Mouse (Mus musculus) A20 (cell line): ENCODE measurements around the gene Ccdc30.

Experiments used
- DNase-seq: peaks from one replicate; pipeline ENCODE4 v3.0.0-alpha.2; 2011; ENCODE audit warnings: low read depth, low spot score

The Ccdc30 gene

DNA sequence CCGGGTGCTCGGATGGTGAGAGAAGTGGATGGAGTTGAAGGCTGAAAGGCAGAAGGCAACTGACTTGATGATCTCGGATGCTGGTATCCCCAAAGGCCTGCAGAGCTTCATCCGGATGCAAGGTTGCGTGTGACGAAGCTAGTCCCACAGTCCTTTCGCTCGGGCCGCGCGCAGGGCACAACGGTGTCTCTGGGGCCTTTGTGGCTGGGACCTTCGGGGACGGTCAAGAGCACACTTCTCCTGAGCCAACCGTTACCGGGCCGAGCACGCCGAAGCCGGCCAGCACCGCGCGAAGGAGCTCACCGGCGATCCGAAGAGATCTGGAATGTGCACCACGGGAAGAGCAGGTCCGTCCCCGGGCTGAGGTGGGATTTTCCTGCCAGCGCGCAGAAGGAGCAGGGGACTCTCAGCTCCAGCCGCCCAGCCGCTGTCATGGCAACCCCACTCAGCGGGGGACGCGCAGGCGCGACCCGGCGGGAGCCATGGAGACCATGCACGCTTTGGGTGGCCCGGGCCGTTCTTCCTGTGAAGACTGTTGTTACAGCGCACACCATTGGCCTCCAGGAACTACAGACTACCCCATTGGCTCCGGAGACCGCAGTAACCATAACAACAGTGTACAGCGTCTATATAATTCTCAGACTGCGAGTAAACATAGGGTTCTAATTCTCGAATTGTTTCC is at the start of gene Ccdc30:
Ccdc30 (minus strand) TSS at position 450 of the 682 bp plus-strand sequence.
- DNase-seq, result peak; percentile 86

DNA sequence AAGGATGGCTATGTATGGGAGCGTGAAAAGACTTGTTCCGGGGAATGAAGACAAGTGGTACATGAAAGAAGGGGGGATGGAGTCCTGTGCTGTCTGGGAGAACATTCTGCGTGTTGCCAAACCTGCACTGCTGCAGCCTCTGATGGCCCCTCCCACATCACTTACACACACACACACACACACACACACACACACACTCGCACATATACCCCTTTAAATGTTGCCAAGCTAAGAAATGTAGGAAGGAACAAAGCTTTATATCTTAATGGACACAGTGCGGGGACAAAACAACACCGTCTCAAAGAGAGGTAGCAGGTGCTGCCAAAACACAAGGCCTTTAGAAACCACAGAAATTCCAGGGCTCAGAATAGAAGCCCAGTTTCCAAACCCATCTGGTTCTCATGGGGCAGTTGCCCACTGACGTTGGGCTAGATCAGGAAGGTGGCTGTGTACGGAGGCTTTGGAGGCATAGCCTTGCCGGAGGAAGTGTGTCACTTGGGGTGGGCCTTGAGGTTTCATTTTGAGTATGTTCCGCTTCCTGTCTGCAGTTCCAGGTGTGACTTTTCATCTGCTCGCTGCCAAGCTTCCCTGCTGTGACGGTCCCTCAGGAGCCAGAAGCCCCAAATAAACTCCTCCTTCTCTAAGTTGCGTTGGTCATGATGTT is 48.6 kb upstream of the Ccdc30 start:
- DNase-seq, result peak; percentile 90

DNA sequence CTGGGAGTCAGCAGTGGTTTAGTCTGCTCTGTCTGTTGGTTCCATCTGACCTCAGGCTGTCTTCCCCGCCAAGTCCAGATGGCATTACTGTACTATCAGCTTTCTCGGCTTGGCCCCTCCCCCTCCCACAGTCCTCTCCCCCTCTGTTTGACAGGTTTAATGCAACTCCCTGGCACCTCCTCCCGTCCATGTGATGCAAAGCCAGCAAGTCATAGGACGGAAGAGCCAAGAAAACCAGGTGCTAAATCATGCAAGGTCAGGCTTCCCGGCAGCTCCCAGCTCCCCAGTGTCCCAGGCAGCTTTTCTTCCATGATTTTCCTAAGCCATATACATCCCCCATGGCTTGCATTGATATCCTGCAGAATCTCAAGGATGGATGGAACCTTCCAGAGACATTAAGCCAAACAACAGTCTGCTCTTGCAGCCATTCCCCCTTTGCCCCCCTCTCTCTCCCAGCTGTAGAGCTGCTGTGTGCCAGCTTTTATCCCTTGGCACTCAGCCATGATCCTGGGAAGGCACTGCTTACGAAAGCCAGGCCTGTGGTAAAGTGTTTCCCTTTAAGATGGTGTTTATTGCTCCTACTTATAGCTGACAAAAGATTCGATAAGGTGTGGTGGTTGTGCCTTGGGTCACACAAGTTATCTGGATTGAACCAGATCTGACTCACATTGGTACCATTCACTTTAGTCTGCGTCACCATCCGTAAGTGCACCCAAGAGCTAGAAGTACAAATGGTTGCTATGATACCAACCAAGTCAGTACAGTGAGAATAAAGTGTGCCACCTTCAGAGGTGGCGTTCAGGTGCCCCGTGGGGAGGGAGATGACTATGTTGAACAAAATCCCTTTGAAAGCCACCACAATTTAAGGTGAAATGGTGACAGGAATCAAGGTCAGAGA is 47.8 kb upstream of the Ccdc30 start:
- DNase-seq, result no peak

DNA sequence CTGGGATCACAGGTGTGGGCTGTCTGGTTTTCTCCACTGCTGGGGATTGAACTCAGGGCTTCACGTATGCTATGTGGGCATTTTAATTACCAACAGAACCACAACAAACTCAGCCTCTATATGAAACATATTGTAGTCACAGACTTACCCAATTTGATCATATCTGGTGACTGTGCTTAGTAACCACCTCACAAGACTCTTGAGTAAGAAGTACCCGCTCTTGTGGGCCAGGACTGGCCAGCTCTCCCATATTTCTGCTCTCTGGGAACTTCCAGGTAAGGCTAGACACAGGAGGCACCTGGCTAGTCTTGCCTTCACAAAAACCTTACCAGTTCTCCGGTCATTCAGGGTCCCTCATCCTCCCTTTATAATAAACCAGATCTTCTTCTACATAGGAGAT is 47.1 kb upstream of the Ccdc30 start:
- no peak for DNase-seq

DNA sequence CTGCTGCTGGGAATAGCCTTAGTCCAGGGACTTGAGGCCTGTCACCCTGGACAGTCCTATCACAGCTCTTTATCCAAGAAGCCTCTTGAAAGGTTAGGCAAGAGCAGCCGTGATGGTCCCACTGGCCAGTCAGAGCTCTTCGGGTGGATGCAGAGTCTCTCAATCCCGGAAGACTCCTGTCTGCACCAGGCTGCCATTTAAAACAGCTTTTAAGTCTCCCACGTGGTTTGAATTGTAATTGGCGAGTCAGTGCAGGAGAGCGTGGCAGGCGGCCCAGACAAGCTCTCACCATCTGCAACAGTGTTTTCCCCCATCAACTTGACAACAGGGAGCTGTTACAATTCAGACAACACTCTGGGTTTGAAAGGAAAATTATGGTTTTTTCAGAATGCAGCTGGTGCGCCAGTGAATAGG is 45.4 kb upstream of the Ccdc30 start:
- DNase-seq, result no peak

DNA sequence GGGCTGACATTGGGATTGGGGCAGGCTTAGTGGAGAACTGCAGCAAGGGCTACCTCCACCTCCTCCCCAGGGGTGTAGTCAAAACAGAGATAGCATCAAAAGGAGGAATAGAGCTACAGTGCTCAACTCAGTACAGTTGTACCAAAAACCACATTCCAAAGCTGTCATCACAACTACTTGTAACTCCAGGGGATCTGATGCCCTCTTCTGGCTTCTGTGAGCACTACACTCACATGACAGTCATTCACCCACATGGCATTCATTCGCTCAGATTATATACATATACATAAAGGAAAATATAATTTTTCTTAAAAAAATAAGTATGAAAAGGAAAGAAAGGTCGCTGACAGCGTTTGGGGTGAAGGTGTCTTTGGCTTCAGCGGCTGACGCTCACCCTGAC is 45.0 kb upstream of the Ccdc30 start:
- peak; percentile 58 for DNase-seq

DNA sequence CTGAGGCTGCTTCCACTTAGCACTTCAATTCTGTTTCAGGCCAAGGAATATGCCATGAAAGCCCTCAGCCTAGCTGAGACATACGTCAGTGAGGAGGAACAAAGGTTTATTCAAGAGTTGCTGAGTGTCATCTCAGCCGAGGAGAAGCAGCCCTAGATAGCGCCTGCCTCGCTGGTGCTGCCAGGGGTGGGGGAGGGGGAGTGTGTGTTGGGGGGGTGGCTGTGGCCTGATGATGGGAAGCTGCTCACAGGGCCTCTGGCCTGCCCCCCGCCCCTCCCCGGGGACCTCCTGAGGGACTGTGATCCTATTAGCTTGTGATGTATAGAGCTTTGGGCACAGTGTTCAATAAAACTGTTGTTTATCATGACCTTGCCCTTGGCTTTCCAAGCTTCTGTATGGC is 38.2 kb upstream of the Ccdc30 start:
- DNase-seq, result no peak

DNA sequence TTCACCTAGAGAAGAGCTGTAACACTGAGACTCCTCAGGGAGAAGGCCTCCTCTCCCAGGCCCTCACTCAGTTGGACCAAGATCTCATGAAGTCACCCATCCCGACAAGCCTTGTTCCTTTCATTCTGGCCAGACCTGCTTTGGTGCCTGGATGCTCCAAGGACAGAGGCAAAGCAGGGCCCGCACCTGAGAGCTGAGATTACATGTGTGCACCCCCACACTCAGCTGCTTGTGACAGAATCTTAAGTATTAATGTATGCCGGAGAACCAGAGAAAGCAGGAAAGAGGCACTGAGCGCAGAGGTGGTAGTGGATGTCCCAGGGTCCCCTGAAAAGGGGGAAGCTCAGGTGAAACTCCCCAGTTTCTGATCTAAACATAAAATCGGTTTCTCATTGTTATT is 37.8 kb upstream of the Ccdc30 start:
- no peak for DNase-seq

DNA sequence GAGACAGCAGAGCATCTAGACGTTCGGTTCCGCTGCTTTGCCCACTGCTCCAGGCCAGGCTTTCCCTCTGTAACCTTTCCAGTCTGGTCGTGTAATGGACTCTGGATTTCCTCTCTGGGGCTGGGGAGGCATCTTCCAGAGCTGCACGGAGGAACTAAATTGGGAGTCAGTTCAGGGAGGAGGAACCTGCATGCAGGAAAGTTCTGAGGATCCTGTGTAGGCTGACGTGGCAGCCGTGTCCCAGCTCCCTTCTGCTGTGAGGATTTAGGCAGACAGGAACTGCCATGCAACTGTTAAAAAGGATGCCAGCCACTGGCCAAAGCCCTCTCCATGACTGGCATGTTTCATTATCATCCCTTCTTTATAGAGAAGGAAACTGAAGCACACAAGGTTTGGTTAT is 35.1 kb upstream of the Ccdc30 start:
- no peak for DNase-seq

DNA sequence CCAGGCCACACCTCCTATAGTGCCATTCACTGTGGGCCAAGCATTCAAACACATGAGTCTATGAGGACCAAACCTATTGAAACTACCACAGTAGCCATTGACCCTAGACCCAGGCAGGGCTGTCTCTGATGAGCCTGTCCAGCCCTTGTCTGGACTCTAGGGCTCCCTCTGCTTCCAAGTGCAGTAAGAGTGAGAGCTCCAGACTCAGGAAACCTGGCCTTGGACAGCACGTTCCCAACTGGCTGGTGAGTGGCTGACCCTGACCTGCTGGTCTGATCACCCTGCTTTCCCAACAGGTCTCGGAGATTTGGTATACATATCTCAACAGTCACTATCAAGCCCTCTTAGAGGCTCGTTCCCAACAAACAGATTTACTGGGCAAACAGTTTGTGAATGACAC is 32.5 kb upstream of the Ccdc30 start:
- DNase-seq, result no peak

DNA sequence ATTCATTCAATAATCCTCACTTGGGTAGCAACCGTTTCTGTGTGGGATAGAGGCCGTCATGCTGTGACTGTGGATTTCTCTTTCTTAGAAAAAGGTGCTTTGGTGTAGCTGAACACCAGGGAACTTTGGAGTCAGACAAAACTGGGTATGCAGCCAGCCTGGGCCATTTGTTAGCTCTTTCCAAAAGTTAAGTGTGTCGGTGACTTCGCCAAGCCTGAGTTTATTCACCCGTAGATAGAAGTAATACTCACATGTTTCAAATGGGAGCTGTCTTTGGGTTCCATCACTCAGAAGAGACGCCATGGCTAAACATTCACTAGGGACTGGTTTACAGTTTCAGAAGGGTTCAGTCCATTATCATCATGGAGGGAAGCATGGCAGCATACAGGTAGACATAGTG is 31.9 kb upstream of the Ccdc30 start:
- no peak for DNase-seq

DNA sequence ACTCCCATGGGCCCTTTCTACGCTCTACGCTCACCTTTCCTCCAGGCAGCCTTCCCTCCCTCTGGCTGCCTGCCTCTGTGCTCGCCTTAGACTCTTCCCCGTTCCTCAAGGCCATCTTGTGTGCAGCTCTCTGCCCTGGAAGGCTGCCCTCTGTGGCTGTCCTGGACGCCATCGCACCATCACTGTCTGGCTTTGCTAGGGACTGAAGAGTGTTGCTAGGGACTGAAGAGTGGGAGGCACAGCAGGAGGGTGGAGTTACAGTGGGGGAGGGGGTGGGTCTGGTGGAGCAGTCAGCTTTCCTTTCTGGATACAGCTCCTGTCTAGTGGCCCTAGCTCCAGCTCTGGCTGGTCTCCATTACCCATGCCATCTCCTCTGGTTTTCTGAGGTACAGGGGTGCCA is 27.2 kb upstream of the Ccdc30 start:
- DNase-seq, result no peak

DNA sequence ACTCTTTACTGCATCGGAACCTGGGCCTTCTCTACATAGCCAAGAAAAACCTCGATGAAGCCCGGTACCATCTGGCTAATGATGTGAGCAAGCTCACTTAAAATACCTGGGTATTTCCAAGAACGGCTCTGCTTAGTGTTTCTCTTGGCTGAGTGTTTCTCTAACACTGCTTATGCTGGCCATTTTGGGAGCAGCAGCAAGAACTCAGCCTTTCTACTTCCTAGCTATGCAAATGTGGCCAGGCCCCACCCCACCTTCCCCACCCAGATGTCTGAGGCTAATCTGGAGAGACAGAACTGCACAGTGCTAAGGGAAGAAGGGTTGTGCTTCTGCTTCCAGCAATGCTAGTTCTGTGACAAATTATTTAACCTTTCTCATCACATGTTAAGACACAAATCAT is 26.5 kb upstream of the Ccdc30 start:
- DNase-seq, result peak; percentile 80

DNA sequence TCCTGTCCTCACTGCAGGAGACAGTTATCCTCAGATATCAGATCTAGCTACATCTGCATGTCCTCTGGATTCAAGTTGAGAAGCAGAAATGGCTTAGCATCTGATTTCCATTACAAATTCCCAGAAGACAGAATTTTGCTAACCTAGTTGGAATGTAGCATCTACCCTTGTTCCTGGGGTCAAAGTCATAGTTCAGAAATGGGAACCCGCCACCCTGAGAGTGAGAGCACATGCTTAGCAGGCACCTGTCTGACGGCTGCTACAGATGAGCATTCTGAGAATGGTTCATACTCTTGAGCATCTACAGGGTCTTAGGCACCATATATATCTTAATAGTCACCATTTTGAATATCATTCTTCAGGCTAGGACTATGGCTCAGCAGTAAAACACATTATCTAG is 22.6 kb upstream of the Ccdc30 start:
- DNase-seq, result no peak

DNA sequence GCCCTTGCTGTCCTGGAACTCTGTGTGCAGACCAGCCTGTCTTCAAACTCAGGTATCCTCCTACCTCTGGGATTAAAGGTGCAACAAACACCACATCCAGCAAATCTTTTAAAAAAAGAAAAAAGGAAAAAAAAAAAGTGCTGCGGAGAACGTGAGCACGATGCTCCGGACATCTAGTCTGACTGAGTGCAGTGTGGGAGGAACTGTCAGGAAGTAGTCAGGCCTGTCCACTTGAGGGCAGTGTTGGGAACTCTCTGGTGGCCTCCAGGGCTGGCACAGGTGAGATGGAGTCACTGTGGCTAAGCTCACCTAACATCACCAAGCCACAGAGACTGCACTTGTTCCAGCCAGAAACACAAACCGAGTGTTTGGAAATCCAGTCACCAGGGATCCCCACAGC is 15.4 kb upstream of the Ccdc30 start:
- DNase-seq, result peak; percentile 80

DNA sequence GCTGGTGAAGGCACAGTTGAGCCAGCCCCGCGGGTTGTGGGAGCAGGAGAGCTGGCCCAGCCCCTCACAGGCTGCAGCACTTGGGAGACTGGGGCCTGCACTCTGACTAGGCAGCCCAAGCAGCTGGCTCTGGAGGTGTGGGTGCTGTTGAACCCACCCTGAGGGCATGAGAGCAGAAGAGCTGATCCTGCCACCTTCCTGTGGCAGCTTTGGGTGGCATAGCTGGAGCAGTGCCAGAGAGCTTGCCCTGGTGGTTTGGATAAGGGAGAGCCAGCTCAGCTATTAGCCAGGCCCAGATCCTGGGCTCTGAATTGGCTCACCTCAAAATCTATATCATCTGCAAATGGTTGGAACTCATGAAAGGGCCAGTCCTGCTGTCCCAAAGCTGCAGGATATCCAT is 12.4 kb upstream of the Ccdc30 start:
- DNase-seq, result no peak

DNA sequence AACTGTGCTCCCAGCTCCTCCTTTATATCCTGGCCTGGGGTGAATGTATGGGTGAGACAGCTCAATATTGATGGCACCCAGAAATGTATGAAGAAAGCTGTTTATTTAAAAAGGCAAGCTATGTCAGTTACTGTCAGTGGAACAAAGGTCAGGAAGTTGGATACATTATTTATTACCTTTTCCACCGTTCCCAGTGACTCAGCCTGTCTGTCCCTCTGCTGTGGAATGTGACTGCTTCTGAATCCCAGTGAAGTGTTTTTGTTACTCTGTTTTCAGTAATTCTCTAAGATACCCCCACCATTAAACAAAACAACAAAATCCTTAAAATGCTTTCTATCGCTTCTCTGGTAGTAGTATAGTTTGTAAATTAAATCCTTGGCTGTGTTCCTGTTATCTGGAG is 10.3 kb upstream of the Ccdc30 start:
- no peak for DNase-seq

DNA sequence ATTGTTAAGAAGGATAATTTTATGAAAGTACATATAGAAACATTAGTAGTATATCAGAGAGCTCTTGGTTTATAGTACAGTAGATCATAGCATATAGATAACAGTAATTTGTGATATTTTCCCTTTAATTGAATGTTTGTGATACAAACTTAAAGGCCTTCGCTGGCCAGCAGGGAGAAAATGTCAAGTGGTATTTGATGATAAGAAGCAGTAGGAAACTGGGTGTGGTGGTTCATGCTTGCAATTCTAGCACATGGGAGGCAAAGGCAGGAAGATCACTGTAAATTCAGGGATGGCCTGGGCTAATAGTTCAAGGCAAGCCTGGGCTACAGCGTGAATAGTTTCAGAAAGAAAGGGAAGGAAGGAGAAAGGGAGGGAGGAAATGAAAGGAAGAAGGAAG is 9.8 kb upstream of the Ccdc30 start:
- DNase-seq, result no peak

DNA sequence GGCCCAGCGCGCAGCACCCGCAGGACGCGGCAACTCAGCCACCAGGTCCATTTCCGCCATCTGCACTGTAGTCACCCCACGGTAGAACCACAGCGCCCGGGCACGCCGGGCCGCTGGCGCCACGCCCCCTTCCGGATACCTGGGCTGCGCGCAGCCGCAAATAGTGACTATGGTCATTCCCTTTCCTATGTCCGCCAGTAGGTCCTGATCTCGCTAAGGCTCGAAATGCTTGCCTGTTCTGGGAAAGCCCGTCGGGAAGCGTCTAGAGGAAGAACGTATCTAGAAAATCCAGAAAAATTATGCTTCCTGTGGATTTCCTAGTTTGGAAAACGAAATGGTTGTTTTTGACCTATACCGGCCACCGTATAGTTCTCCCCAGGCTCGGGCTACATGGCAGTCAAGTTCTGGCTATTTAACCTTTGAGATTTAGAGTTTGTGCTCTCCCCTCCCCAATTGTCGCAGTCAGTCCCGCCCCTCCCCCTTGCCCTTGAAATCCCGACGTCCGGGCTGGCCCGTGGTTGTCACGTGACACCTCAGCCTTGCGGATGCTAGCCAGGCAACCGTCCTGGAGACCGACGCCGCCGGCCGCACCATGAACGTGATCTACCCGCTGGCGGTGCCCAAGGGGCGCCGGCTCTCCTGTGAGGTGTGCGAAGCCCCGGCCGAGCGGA is 7.1 kb upstream of the Ccdc30 start, which contains the start of the genes Ppcs and Zmynd12:
Ppcs (minus strand) TSS at position 127 of the 671 bp plus-strand sequence.
Zmynd12 (plus strand) TSS at position 521 of the 671 bp plus-strand sequence.
- peak; percentile 96 for DNase-seq

DNA sequence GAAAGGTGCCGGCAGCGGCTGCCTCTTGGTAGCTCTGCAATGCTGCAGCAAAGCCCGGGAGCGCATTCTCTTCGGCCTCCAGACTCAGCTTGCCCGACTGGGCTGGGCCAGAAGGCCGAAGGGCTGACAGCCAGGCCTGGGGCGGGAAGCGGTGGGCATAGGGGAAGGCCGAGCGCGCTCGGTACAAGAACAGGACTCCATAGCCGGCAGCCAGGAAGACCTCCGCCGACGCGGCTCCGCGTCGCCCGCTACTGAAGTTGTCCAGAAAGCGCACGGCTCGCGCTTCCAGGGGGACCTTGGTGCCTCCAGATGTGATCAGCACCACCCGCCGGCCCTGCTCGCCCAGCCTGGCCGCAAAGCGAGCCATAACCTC is 6.6 kb upstream of the Ccdc30 start:
- DNase-seq, result no peak

DNA sequence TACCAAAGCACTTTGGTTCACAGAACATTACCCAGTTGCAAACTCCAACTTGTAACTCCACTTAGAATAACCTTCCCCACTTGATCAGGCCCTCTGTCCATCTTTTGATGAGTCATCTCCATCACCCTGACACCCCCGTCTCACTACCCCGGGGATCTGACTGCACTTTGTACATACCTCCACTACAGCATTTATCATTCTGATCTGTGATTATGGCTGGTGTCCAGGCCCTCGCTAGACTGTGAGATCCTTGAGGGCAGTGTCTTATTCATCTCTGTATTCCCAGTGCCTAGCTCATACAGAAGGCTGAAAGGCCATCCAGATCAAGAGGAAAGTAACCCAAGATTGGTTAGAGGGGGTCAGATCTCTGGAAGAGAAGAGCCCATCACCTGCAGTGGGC is 5.9 kb upstream of the Ccdc30 start:
- DNase-seq, result peak; percentile 17

DNA sequence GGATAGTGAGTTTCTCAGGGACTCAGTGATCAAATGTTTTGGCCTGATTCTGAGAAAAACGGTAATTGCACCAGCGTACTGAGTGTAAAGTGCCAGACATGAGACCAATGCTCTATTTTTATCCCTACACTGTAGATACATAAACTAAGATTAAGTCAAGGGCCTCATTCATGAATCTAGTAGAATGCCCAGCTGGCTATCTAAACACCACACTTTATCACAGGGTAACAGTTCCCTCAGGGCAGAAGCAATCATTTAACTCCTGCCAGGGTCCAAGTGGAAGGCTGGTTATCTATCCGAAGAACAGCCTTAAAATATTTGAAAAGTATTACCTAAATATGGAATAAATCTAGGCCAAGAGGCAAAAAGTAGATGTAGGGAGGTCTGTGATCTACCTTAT is 2.6 kb upstream of the Ccdc30 start:
- no peak for DNase-seq
